Mouse (Mus musculus): ENCODE results near the gene Tmem178b.
A peak's percentile ranks its signal among the peaks of the same experiment; 100 is the strongest.

The Tmem178b gene

DNA sequence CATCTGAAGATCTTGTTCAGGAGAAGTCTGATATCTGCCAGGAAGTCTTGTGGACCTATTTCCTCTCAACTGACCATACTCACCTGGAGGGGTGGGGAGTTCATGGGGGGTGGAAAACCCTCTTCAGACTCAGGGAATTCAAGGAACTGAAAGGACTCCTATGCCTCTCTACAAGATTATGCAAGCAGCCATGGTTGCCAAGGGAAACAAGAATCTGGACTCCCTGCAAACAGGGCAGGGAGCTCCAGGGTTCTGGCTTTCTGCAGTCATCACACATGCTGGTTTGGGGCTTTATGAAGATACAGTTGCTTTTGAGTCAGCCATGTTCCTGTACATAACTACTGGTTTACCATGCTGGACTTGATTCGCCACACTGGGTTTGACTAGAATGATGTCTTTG is 390.6 kb downstream of the Tmem178b start:
- no peak for DNase-seq (ENCODE audit: low spot score in 2 of 2)

- no peak for DNase-seq (ENCODE audit: low spot score in 2 of 2)
Measured at GRCm38 (mm10) chr6:40300707-40301106, 427.6 kb downstream of the Tmem178b start.

- DNase-seq (ENCODE audit: low spot score in 2 of 2) = peak; percentile 73 to 87
Measured at GRCm38 (mm10) chr6:40303379-40303778, 430.3 kb downstream of the Tmem178b start.
